Mouse (Mus musculus) gastrocnemius, postnatal 10 days (tissue): ENCODE results near the gene Adora2b. TPM values are rescaled to one million over a fixed set of nuclear protein-coding genes. Genes with fewer than 3 reads are reported as not detected.

ENCODE experiments used
- DNase-seq: peaks from one replicate; pipeline ENCODE4 v3.0.0; 2021; ENCODE audit warnings: mixed read lengths
- long read RNA-seq, 2 experiments: library from polyadenylated mRNA; stranded (forward); transcript quantifications; one replicate each; pipeline ENCODE4 v2.0.0; 2021
- total RNA-seq, 2 experiments: library from RNA; stranded (reverse); gene quantifications; 2 replicates each; pipeline ENCODE4 v1.2.3; 2021

Adora2b gene
- total RNA-seq: 1 to 10 TPM in 1 of 2 experiments, under 1 TPM in 1; 0.88 to 1.3 TPM
- long read RNA-seq, experiment 1, partial matches to known transcripts: 1 of 3 reads
- long read RNA-seq, experiment 1, other reads (novel, unspliced or antisense): 0 of 3 reads
- long read RNA-seq, experiment 2, partial matches to known transcripts: 0 of 2 reads
- long read RNA-seq, experiment 2, other reads (novel, unspliced or antisense): 0 of 2 reads

GRCm38 (mm10) chr11:62248401-62249244 lies at the start of gene Adora2b:
Gene Adora2b (plus strand): TSS chr11:62248984.
- DNase-seq: peak; percentile 76

GRCm38 (mm10) chr11:62200901-62201512 lies 47.8 kb upstream of the Adora2b start:
- DNase-seq: no peak

- no peak for DNase-seq
These were observed 46.1 kb upstream of the Adora2b start for GRCm38 (mm10) chr11:62202645-62203044.

GRCm38 (mm10) chr11:62209111-62209510 lies 39.7 kb upstream of the Adora2b start:
- no peak for DNase-seq

GRCm38 (mm10) chr11:62209891-62210290 lies 38.9 kb upstream of the Adora2b start:
- no peak for DNase-seq

- DNase-seq: no peak
These were observed 35.3 kb upstream of the Adora2b start for GRCm38 (mm10) chr11:62213384-62213989.

- DNase-seq: no peak
These were observed 33.7 kb upstream of the Adora2b start for GRCm38 (mm10) chr11:62215107-62215506.

- no peak for DNase-seq
These were observed 31.0 kb upstream of the Adora2b start for GRCm38 (mm10) chr11:62217751-62218150.

GRCm38 (mm10) chr11:62220756-62221510 lies 27.9 kb upstream of the Adora2b start:
- DNase-seq: no peak

- no peak for DNase-seq
These were observed 25.4 kb upstream of the Adora2b start for GRCm38 (mm10) chr11:62223416-62223815.

- DNase-seq: no peak
These were observed 24.8 kb upstream of the Adora2b start for GRCm38 (mm10) chr11:62223962-62224361.

GRCm38 (mm10) chr11:62224797-62225196 lies 24.0 kb upstream of the Adora2b start:
- DNase-seq: no peak

GRCm38 (mm10) chr11:62240631-62241261 lies 8.0 kb upstream of the Adora2b start:
- no peak for DNase-seq

GRCm38 (mm10) chr11:62243871-62244270 lies 4.9 kb upstream of the Adora2b start:
- no peak for DNase-seq

GRCm38 (mm10) chr11:62244471-62244870 lies 4.3 kb upstream of the Adora2b start:
- no peak for DNase-seq

- no peak for DNase-seq
These were observed 904 bp upstream of the Adora2b start for GRCm38 (mm10) chr11:62247759-62248400.

- peak; percentile 26 for DNase-seq
These were observed 668 bp downstream of the Adora2b start for GRCm38 (mm10) chr11:62249266-62250037.

GRCm38 (mm10) chr11:62251047-62251446 lies 2.3 kb downstream of the Adora2b start:
- no peak for DNase-seq

GRCm38 (mm10) chr11:62253380-62253779 lies 4.6 kb downstream of the Adora2b start:
- DNase-seq: no peak

GRCm38 (mm10) chr11:62259214-62259613 lies 10.4 kb downstream of the Adora2b start:
- no peak for DNase-seq
